Mouse (Mus musculus): ENCODE results near the gene C1qtnf9. TPM values are rescaled to one million over a fixed set of nuclear protein-coding genes. Genes with fewer than 3 reads are reported as not detected.
A peak's percentile ranks its signal among the peaks of the same experiment; 100 is the strongest.

C1qtnf9 gene
- polyA plus RNA-seq, 1 experiment, result 1.1 TPM

DNA sequence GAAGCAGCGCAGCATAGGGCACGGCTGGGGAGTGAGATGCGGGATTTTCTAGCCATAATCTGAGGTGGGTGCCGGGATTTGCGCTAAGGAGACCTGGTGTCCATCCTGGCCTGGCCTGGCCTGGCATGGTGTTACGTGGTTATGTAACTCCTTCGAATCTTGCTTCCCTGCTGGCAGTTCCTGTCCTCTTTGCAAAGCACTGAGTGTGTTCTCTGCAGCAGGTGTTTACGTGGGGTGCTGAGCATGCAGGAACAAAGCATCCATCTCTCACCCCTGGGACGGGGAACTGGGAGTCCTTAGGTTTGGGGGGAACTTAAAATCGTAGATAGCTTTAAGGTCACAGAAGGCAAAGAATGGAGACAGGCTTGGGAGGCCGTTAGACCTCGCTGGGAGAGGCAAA, 28.3 kb upstream of the C1qtnf9 start:
- no peak for TF ChIP-seq POLR2A (IDR thresholded peaks at IDR 0.05; ENCODE audit: control insufficient read depth, low read depth, low read length)
- Histone ChIP-seq H3K4me1 (ENCODE audit: control insufficient read depth, insufficient read depth, low read length) (peaks cover 8% of the 10 kb centered on the region), H3K36me3 (ENCODE audit: control insufficient read depth, insufficient read depth, low read length) (no peaks in the 10 kb centered on the region), H3K4me3 (ENCODE audit: control insufficient read depth, low read depth, low read length) (no peak overlapping the region), H3K27me3 (ENCODE audit: control insufficient read depth, insufficient read depth, low read length) (no peaks in the 10 kb centered on the region), H3K27ac (ENCODE audit: control insufficient read depth, insufficient read depth, low read depth, low read length) (peak overlapping the region; percentile 52; the same call in 1 of the 2 replicates)

DNA sequence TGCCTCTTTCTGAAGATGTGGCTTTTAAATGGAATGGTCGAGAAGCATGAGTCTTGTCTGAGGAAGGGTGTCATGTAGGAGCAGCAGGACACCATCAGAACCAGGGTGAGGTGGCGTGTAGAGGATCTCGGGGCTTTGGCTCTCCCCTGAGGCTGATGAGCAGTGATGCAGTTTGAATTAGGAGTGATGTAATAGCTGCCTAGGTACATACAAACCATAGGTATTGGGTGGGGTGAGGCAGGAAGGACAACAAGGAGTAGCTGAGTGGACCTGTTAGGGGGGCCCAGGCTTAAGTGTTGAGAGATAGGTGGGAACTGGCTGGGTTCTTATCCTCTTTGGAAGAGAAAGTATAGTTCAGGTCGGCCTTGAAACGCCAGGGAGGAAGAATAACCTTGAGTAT, 27.4 kb upstream of the C1qtnf9 start:
- Histone ChIP-seq H3K4me3 (ENCODE audit: control insufficient read depth, low read depth, low read length) (no peak overlapping the region), H3K27me3 (ENCODE audit: control insufficient read depth, insufficient read depth, low read length) (no peaks in the 10 kb centered on the region), H3K4me1 (ENCODE audit: control insufficient read depth, insufficient read depth, low read length) (peaks cover 8% of the 10 kb centered on the region), H3K36me3 (ENCODE audit: control insufficient read depth, insufficient read depth, low read length) (no peaks in the 10 kb centered on the region), H3K27ac (ENCODE audit: control insufficient read depth, insufficient read depth, low read depth, low read length) (peak overlapping the region; percentile 29; the same call in 1 of the 2 replicates)
- no peak for TF ChIP-seq CTCF (IDR thresholded peaks at IDR 0.05; ENCODE audit: control insufficient read depth, insufficient read depth, insufficient replicate concordance, low read depth, low read length)

DNA sequence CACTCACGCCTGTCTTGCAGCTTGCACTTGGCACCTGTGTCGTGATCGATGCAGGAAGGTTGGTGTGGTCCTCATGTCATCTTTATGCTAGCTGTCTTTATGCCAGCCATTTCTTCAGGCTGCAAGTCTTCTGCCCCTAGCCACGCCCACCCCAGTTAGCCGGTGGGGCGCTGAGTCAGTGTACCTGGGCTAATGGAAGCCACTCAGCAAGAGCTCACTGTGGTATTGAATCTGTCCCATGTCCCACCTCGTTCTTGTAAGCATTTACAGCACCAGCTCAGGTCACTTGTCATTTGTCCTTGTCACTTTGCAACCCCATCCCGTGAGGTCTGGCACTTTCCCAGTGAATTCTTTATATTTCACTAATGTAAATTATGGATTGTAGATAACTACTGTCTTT, 26.9 kb upstream of the C1qtnf9 start:
- no peak overlapping the region for H3K27ac ChIP-seq (ENCODE audit: control insufficient read depth, insufficient read depth, low read depth, low read length)
- no peaks in the 10 kb centered on the region for H3K36me3 ChIP-seq (ENCODE audit: control insufficient read depth, insufficient read depth, low read length)
- H3K4me1 ChIP-seq (ENCODE audit: control insufficient read depth, insufficient read depth, low read length), result peaks cover 8% of the 10 kb centered on the region

DNA sequence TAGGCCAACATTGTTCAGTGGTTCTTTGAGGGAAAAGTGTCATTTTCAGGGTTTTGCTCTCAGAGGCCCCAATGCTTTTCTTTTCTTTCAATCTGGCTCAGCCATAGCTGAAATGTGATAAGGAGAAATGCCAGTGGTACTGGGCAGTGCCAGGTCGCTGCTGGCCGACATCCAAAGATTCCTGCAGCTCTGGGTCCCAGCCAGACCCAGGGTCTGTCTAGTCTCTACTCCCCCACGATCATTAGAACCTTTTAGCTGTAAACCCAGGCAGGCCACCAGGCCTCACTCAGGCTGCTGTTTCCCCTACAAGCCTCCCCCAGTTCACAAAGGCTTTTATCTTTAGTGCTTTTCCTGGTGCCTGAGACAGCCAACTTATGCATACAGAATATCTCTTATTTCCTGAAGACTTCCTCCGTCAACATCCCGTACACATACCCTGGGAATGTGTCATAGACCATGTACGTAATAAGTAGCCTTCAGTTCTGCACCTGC, 26.4 kb upstream of the C1qtnf9 start:
- Histone ChIP-seq H3K36me3 (ENCODE audit: control insufficient read depth, insufficient read depth, low read length) (no peaks in the 10 kb centered on the region), H3K27ac (ENCODE audit: control insufficient read depth, insufficient read depth, low read depth, low read length) (no peak overlapping the region), H3K4me1 (ENCODE audit: control insufficient read depth, insufficient read depth, low read length) (peaks cover 8% of the 10 kb centered on the region), H3K27me3 (ENCODE audit: control insufficient read depth, insufficient read depth, low read length) (no peaks in the 10 kb centered on the region), H3K4me3 (ENCODE audit: control insufficient read depth, low read depth, low read length) (no peak overlapping the region)
- no peak for TF ChIP-seq POLR2A (IDR thresholded peaks at IDR 0.05; ENCODE audit: control insufficient read depth, low read depth, low read length)
- TF ChIP-seq CTCF (IDR thresholded peaks at IDR 0.05; ENCODE audit: control insufficient read depth, insufficient read depth, insufficient replicate concordance, low read depth, low read length), result no peak

More for the DNA sequence above, 26.9 kb upstream of the C1qtnf9 start:
- no peak for TF ChIP-seq POLR2A (IDR thresholded peaks at IDR 0.05; ENCODE audit: control insufficient read depth, low read depth, low read length)
- no peak for TF ChIP-seq CTCF (IDR thresholded peaks at IDR 0.05; ENCODE audit: control insufficient read depth, insufficient read depth, insufficient replicate concordance, low read depth, low read length)
- no peak overlapping the region for H3K4me3 ChIP-seq (ENCODE audit: control insufficient read depth, low read depth, low read length)
- H3K27me3 ChIP-seq (ENCODE audit: control insufficient read depth, insufficient read depth, low read length), result no peaks in the 10 kb centered on the region

DNA sequence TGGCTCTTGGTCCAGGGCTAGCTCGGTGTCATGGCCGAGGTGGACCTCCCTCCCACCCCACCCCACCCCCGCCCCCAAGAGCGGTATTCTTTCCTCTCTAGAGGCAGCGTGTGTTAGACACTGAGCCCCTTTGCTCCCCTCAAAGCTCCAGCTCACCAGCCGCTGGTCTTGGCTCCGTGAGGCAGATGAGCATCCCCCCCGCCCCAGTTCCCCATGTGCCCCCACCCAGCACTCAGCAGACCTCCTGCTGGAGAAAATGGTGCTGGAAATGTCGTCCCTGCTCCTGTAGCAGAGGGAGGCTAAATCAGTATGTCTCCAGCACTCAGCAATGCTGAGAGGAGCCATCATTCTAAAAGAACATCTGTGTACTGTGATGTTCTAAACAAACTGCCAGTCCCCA, 24.3 kb upstream of the C1qtnf9 start:
- no peak overlapping the region for H3K27ac ChIP-seq (ENCODE audit: control insufficient read depth, insufficient read depth, low read depth, low read length)
- H3K36me3 ChIP-seq (ENCODE audit: control insufficient read depth, insufficient read depth, low read length), result no peaks in the 10 kb centered on the region
- no peaks in the 10 kb centered on the region for H3K27me3 ChIP-seq (ENCODE audit: control insufficient read depth, insufficient read depth, low read length)
- H3K4me3 ChIP-seq (ENCODE audit: control insufficient read depth, low read depth, low read length), result no peak overlapping the region
- no peak for TF ChIP-seq POLR2A (IDR thresholded peaks at IDR 0.05; ENCODE audit: control insufficient read depth, low read depth, low read length)
- no peak for TF ChIP-seq CTCF (IDR thresholded peaks at IDR 0.05; ENCODE audit: control insufficient read depth, insufficient read depth, insufficient replicate concordance, low read depth, low read length)
- H3K4me1 ChIP-seq (ENCODE audit: control insufficient read depth, insufficient read depth, low read length), result peaks cover 6% of the 10 kb centered on the region

DNA sequence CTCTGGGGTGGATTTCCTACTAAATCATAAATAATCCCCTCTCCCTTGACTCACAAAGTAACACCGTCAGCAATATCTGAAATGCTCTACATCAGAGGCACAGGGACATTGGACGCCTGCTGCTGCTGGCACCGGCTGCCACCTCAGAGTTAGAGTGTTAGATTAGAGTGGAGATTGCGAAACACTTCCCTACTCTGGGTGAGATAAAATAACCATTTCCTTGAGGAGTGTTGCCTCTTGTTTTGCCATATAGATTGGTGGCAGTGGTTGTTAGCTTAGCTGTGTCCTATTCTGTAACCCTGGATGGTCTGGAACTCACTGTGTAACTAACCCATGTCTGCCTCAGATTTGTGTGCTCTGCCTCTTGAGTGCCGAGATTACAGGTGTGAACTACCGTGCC, 22.7 kb upstream of the C1qtnf9 start:
- H3K27me3 ChIP-seq (ENCODE audit: control insufficient read depth, insufficient read depth, low read length), result no peaks in the 10 kb centered on the region

DNA sequence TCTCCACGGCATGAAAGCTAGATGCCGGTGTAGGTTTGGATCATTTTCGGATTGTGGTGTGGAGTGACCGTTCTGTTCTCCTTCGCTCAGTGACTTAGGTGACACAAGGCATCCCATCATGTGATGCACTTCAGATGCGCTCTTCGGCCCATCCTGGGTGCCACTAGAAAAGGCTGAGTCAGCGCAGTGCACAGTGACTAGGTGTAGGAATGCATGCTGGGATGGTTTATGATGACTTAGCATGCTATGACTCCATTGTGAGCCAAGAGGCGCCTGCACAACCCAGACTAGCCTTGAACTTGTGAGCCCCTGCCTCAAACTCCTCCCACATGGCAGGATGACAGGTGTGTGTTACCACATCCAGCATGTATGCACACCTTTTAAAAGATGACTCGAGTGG, 21.8 kb upstream of the C1qtnf9 start:
- H3K27me3 ChIP-seq (ENCODE audit: control insufficient read depth, insufficient read depth, low read length), result no peaks in the 10 kb centered on the region
- H3K4me1 ChIP-seq (ENCODE audit: control insufficient read depth, insufficient read depth, low read length), result peaks cover 3% of the 10 kb centered on the region
- no peak for TF ChIP-seq POLR2A (IDR thresholded peaks at IDR 0.05; ENCODE audit: control insufficient read depth, low read depth, low read length)
- TF ChIP-seq CTCF (IDR thresholded peaks at IDR 0.05; ENCODE audit: control insufficient read depth, insufficient read depth, insufficient replicate concordance, low read depth, low read length), result no peak
- H3K4me3 ChIP-seq (ENCODE audit: control insufficient read depth, low read depth, low read length), result no peak overlapping the region
- H3K27ac ChIP-seq (ENCODE audit: control insufficient read depth, insufficient read depth, low read depth, low read length), result no peak overlapping the region
- H3K36me3 ChIP-seq (ENCODE audit: control insufficient read depth, insufficient read depth, low read length), result no peaks in the 10 kb centered on the region

More for the DNA sequence above, 22.7 kb upstream of the C1qtnf9 start:
- H3K27ac ChIP-seq (ENCODE audit: control insufficient read depth, insufficient read depth, low read depth, low read length), result no peak overlapping the region
- TF ChIP-seq CTCF (IDR thresholded peaks at IDR 0.05; ENCODE audit: control insufficient read depth, insufficient read depth, insufficient replicate concordance, low read depth, low read length) (no peak), POLR2A (IDR thresholded peaks at IDR 0.05; ENCODE audit: control insufficient read depth, low read depth, low read length) (no peak)
- peaks cover 6% of the 10 kb centered on the region for H3K4me1 ChIP-seq (ENCODE audit: control insufficient read depth, insufficient read depth, low read length)
- no peak overlapping the region for H3K4me3 ChIP-seq (ENCODE audit: control insufficient read depth, low read depth, low read length)
- H3K36me3 ChIP-seq (ENCODE audit: control insufficient read depth, insufficient read depth, low read length), result no peaks in the 10 kb centered on the region
